Mouse (Mus musculus) adrenal gland, adult (tissue): Measurements from ENCODE around the gene Tulp3.
A peak's percentile ranks its signal among the peaks of the same experiment; 100 is the strongest.
"Not testable (repeated sequence)": the region's sequence is repeated elsewhere in the genome, so short reads cannot be mapped to it uniquely, and the experiment has no call there.

Source experiments
- DNase-seq, 2 experiments: peaks; one replicate each; pipeline ENCODE4 v3.0.0; 2022 to 2023; ENCODE audit warnings: low spot score in 1 of 2; ENCODE audit not compliant: inconsistent age in 2 of 2

Tulp3 gene

DNA sequence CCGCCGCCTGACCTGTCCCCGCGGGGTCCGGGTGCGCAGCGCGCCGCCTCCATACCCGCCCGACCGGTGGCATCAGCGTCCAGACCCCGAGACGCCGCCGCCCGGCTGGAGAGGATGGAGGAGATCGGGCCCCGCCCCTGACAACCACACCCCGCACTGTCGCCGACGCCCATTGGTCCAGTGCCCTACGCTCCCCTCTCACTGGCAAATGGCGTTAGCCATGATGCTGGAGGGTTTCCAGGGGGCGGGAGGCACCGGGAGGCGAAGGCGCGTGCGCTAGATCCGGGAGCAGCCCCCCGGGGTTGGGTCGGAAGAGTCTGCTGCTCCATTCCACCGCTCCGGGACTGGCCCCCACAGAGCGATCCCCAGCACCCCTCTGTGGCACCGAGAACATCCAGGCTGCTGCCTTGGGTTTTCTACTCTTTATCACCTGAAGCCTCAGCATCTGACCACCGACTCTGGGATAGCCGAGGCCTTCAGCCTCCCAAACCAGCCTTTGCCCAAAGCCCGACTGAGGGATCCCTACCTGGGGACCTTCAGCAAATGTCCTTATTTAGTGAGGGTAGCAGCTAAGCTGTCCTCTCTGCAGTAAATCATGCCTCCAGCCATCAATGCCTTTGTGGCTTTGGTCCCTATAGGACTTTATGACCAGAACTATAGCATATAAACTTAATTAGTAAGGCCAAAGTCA, at the start of gene Tulp3:
Gene Tulp3 (minus strand): TSS at position 126 of the 691 bp plus-strand sequence.
- peak; percentile 97 to 98 for DNase-seq

DNA sequence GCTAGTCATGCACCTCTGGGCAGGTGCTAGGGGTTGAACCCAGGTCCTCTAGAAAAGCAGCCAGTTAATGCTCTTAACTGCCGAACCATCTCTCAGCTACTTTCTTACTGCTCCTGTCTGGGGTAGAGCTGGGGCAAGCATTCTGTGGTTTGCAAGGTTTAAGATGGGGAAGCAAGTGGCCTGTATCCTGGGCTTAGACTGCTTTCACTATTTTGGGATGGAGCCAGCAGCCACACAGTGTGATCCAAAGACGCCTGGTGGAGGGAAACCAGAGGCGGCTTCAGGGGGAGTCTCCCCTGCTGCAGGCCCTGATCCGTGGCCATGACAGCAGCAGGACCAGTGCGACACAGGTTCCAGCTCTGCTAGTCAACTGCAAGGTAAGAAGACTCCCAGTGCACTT, 49.1 kb upstream of the Tulp3 start:
- peak in 1 of 2 experiments; percentile 69 for DNase-seq

DNA sequence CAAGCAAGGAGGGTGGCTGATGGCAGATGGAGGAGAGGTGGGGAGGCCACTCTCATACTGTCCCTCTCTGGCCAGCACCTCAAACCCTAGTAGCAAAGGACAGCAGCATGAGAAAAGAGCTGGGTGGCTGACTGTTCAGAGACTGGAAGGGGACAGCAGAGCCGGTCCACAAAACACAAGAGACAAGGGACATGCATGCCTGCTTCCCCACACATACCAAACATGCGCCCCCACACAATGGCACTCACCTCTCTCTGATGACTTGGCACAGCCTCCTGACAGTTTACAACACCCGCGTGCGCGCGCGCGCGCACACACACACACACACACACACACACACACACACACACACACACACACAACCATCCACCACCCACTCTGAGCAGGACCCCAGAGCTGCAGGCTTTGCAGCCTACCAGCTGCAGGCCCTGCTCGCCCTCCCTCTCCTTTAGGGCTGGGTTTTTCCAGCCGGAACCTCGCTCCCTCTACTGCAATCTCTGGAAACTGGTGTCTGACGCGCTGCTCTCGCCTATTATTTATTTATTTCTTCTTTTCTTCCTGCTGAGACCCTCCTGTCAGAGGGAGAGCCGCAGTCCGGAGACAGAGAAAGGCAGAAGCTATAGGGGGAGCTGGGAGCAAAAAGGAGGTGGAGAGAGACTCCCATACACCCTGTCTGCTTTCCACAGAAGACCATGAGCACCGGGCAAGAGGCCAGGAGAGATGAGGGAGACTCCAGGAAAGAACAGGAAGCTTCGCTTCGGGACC, 44.0 kb upstream of the Tulp3 start:
- DNase-seq, result peak; percentile 40 to 81

DNA sequence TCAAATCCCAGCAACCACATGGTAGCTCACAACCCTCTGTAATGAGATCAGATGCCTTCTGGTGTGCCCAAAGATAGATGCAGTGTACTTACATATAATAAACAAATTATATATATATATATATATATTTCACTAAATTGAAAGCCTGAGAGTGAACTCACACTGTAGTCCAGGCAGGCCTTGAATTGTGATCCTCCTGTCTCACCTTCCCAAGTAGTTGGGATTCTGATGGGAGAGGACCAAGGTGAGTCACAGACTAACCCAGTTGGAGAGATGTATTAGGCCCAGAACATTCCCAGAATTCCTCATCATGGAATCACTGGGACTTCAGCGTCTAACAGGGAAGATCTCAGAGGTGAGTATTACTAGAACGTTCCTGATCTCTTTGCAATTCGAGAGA, 43.3 kb upstream of the Tulp3 start, which contains the start of gene Nrip2:
Gene Nrip2 (plus strand): TSS at position 301 of the 400 bp plus-strand sequence.
- no peak for DNase-seq

DNA sequence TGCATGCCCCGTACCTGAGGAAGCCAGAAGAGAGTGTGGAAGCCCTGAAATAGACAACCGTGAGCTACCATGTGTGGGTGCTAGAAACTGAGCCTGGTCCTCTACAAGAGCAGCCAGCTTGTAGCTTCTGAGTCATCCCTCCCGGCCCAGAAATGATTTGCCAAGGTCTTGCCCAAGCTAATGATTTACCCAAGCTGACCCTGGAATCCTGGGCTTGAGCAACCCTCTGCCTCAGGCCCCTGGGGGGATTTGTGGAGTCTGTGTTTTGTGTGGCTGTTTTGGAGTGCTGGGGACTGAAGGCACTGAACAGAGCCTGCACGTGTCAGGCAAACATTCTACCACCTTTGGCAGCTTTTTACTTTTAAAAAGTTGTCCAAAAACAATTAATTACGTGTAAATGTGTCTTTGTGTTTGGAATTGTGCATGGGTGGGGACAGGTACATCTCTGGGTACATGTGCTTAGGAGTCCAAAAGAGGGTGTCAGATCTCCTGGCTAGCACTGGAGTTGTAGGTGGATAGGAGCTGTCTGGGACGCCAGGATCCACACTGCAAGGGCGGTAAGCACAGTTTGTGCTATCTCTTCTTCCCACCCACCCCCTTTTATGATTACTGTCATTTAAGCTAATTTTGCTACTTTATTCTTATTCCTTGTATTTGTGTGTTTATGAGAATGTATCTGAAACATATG, 42.1 kb upstream of the Tulp3 start:
- DNase-seq, result peak; percentile 72 to 92

DNA sequence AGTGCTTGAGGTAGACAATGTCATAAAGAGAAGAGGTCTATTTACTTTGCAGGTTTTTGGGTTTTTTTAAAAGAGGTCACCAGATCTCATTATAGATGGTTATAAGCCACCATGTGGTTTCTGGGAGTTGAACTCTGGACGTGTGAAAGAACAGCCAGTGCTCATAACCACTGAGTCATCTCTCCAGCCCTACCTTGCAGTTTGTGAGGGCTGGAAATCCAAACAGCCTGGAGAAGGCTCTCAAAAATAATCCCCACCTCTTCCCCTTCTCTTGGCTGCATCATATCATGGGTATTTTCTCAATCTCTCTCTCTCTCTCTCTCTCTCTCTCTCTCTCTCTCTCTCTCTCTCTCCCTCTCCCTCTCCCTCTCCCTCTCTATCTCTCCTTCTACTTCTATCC, 35.0 kb upstream of the Tulp3 start:
- DNase-seq, result no peak

DNA sequence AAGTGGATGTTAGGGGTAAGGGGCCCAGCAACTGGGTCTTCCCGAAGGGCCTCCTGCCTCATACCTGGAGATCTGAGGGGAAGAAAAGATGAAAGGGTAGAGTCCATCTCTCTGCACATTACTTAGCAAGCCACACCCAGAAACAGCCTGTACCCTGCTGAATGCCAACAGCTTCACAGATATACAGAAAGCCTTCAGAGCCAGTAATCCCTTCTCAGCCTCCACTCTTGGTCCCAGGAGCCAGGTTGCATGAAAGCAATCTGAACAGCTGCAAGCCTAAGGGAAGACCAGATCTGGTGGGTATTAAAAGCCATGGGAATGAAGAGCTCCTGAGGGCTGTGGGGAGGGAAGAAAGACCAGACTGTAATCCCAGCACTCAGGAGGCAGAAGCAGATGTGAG, 33.5 kb upstream of the Tulp3 start:
- no peak for DNase-seq

DNA sequence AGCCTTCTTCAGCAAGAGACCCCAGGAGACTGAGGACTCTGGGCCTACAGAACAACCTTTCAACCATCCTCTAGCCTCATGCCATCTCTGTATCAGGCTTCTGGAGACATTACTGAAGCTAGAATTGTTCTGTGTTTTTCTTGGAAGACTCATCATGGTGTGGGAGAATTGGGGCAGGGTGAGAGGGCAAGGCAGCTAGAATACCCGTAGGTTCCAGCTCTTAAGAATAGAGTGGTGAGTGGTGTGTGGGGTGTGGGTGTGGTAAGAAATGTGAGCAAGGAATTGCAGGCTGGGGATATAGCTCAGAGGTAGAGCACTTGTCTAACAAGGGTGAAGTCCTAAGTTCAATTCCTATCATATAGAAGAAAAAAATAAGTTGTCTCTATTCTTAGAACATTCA, 29.4 kb upstream of the Tulp3 start:
- no peak for DNase-seq

DNA sequence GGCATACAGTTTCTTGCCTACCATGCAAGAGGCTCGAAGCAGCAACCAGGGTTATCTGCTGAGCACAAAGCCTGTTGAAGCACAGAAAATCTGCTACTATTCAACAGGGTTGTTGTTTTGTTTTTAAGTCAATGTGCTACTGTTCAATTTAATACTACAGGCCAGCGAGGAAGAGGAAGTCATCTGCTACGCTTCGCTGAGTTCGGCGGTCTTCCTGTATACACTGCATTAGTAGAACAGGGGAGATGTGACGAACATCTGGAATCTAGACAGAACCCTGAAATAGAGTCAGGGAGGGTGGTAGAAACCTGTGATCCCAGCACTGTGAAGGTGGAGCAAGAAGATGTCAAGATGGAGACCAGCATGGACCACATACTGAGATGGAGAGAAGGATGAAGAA, 28.1 kb upstream of the Tulp3 start:
- no peak for DNase-seq

DNA sequence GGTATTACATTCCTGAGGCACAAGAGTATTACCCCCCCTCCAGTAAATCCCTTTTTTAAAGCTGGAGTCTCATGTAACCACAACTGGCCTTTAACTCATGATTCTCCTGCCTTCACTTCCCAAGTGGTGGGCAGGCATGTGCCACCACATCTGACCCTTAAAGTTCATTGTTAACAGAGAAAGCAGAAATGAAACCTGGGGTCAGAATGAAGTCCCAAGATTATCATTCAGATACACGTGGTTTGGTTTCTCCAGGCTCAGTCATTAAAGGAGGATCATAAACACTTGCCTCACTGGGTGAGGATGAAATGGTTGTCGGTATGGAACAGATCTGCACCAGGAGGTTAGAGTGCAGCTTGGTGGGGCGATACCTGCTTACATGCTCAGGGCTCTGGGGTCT, 25.6 kb upstream of the Tulp3 start:
- DNase-seq, result no peak

DNA sequence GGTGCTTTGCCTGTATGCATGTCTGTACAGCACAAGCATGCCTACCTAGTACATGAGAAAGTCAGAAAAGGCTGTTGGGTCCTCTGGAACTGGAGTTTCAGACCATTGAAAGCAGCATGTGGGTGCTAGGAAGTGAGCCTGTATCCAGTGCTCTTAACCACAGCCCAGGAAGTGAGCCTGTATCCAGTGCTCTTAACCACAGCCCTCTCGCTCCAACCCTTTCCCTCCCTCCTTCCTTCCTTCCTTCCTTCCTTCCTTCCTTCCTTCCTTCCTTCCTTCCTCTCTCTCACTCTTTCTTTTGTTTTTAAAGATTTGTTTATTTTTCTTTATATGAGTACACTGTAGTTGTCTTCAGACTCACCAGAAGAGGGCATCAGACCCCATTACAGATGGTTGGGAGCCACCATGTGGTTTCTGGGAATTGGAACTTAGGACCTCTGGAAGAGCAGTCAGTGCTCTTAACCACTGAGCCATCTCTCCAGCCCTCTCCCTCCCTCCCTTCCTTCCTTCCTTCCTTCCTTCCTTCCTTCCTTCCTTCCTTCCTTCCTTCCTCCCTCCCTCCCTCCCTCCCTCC, 25.0 kb upstream of the Tulp3 start:
- not testable (repeated sequence) for DNase-seq

DNA sequence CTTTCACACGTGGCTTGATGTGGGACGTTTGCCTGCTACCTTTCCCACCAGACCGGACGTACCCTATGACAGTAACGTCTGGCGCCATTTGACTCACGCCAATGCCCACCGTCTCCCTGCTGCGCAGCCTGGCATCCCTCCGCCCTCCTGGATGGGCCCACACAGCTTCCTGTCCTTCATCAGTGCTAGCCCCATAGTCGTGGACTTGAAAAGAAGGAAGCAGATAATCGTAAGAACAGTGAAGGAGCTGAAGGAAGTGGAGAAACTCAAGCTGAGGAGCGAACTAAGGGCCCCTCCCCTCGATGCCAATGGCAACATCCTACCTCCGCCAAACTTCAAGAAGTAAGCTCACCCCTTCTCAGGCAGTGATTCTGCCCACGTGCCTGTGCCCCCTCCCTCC, 24.0 kb upstream of the Tulp3 start:
- DNase-seq, result peak in 1 of 2 experiments; percentile 16

DNA sequence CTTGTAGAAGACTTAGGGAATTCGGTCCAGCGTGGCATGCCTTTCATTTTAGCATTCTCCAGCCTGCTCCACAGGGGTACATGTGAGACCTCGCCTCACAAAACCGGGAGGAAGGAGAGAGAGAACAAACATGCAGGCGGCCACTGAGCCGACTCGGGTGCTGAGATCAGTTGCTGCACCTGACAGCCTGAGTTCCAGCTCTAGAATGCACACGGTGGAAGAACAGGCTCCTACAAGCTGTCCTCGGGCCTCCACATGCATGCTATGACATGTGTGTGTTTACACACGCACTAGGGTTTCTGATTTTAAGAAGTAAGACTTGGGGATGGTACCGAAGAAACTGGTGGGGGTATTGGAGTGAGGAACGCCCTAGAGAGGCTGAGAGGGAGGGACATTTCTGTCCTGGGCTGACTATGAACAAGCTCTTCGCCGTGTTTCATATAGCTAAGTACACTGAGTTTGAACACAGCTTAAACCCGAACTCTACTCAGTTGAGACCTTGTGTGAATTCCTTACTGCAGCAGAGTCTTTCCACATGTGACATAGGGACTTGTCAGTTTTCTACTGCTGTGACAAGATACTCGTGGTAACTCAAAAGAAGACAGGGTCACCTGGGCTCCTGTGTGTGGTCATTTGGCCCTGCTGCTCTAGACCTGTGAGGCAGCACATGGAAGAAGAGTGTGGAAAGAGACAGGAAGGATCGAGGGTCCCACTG, 20.9 kb upstream of the Tulp3 start:
- no peak for DNase-seq

DNA sequence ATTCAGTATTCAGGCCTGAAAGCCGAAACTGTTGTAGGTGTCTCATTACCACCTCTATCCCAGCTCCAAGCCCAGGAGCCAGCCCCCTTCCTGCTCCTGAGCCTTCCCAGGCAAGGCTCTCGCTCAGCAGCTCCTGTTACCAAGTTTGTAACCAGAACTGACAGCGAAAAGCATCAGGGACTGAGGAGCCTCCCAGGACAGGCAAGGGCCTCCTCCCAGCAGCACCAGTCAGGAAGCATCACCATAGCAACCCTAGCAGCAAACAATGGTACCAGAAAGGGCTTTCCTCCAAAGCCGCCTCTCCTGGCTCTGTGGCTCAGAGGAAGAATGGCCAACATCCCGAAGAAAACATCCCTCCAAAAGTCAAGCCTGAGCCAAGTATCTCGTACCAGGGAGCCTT, 19.5 kb upstream of the Tulp3 start, which contains the start of the genes Tex52 and Gm44596:
Gene Tex52 (plus strand): TSS at position 265 of the 400 bp plus-strand sequence.
Gene Gm44596 (plus strand): TSS at position 312 of the 400 bp plus-strand sequence.
- DNase-seq, result peak in 1 of 2 experiments; percentile 28

DNA sequence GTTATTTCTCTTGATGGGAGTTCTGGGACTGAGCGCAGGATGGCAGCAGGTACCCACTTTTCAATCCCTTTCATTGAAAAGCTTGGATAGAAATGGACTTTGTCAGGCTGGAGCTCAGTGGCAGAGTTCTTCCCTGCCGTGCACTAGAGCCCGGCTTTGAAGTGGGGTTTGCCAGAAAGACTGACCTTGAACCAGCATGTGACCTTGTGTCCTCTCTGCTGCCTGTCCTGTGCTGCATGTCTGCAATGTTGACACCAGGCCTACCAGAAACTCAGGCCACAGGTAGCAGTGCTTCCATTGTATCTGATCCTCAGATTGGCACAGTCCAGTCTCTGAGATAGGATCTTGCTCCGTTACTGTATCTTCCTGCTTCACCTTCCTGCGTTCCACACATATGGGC, 14.4 kb upstream of the Tulp3 start:
- peak in 1 of 2 experiments; percentile 37 for DNase-seq

DNA sequence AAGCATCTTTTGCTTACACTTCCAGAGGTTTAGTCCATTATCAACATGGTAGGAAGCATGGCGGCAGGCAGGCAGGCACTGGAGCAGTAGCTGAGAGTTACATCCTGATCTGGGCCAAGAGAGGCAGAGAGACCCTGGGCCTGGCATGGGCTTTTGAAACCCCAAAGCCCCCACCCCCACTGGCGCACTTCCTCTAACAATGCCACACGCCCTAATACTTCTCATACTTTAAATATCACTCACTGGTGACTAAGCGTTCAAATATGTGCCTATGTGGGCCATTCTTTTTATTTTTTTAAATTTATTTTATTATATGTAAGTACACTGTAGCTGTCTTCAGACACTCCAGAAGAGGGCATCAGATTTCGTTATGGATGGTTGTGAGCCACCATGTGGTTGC, 10.8 kb upstream of the Tulp3 start:
- DNase-seq, result no peak

DNA sequence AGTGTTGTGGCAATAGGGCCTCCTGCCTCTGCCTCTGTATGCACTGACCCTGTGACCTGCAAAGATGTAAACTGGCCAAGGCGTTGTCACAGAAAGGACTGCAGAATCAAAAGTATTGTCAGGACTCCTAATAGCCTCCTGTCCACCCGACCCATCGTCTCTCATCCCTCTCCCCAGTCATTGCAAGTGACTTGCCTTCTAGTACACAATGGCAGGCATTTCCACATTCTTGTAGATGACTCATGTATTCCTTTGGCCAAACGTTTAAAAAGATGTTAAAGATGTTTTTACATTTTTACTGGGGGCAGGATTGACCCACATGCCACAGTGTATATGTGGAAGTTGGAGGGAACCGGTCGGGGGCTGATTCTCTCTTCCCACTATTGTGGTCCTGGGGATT, 9.1 kb upstream of the Tulp3 start:
- no peak for DNase-seq

DNA sequence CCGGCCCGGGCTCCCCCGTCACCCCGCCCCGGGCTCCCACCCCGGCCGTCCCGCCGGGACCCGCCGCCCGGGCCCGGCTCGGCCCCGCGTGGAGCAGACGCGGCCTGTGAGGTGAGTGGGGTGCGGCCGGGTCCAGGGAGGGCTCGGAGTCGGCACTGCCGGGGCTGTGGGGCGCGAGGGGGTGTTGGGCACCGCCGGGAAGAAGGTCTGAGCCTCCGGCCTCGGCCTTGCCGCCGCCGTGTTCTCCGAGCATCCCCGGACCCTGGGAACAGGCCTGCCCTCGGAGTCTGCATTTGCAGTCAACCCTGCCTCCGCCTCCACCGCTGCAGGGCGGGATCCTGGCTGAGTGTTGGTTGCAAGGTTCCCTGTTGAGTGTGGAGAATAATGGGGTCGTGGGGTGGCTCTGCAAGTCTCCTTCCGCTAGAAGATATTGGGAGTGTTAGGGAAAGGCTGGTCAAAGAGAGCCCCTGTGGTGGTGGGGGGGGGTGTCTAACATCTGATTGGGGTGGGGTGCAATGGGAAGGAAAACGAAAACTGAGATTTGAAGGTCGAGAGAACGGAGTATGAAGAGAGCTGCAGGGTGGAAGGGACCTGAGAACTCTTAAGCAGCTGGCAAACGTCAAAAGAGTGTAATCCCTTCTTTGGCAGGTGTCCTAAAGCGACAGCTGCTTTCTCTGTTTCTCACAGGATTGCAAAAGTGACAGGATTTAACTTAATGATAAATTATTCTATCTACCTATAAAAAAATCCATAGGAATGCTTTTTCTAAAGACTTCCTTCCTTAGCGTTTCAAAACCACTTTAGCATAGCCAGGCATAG, 7.6 kb upstream of the Tulp3 start:
- no peak for DNase-seq

DNA sequence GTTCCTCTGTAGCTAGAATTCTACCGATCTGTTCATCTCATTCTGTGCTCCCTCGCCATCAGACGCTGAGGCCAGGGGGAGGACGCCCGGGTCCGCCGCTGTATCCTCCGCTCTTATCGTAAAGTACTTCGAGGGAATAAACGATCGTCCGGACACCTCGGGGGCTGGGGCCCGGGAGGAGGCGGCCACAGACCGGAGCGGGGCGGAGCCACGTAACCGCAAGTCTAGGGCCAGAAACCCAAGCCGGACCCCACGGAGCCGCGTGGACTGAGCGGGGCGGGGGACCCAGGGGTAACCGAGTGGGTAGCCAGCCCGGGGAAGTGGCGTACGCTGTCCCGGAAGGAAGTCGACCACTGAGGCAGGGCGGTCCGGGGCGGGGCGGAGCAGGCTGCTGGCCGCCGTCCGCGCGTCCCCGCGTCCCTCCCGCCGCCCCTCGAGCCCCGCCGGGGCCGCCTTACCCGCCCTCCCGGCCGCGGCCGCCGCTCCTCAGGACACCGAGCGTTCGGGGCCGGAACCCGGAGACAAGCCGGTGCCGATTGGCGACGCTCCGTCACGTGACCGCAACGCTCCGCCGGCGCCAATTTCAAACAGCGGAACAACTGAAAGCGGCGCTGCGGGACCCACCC, 6.8 kb upstream of the Tulp3 start, which contains the start of the genes Rhno1 and Foxm1:
Gene Rhno1 (minus strand): TSS at position 531 of the 626 bp plus-strand sequence.
Gene Foxm1 (plus strand): TSS at position 587 of the 626 bp plus-strand sequence.
- DNase-seq, result peak; percentile 89 to 95
